Mouse (Mus musculus) fibroblast of lung, adult 2 months (primary cell): ENCODE measurements around the gene Dab1.

Experiments
- DNase-seq: peaks from one replicate; pipeline ENCODE4 v3.0.0-alpha.2; 2011; ENCODE audit warnings: low read depth

Dab1 gene

DNA sequence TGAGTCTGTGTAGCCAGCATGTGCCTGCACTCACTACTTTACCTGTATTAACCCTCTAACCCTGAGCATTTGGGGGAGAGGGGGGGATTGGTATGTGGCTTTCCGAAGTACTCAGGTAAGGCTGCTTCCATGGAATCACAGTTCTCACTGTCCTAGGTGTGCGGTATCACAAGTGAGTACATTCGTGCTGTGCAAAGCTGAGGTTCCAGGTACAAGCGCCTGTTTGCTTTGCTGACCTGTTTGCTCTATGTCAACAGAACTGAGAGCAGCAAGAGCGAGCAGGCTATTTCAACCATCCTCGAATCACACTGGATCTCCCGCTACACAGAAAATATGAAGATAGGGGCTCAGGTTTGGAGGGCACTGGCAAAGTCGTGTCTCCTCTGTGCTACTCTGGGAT, 1146.9 kb downstream of the Dab1 start, which contains the start of gene C8b:
Gene C8b (plus strand): TSS at position 253 of the 400 bp plus-strand sequence.
- DNase-seq: no peak

GRCm38 (mm10) chr4:104768190-104768589, 1149.0 kb downstream of the Dab1 start:
- no peak for DNase-seq

DNA sequence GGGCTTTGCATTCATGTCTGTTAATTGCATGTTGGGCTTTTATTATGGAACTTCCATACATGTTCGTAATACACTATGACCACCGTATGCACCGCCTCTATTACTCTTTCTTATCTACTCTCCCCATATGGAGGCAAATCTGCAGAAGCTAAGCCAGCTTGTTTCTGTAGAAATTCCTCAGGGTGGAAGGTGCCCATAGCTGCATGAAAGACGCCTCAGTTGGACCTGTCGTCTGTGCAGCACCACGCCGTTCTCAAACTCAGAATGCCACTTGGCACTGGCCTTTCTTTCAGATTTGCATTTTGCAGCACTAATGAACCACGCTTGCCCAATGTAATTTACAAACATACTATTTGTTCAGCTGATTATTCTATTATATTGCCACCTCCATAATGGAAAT, 1150.4 kb downstream of the Dab1 start:
- DNase-seq: no peak

DNA sequence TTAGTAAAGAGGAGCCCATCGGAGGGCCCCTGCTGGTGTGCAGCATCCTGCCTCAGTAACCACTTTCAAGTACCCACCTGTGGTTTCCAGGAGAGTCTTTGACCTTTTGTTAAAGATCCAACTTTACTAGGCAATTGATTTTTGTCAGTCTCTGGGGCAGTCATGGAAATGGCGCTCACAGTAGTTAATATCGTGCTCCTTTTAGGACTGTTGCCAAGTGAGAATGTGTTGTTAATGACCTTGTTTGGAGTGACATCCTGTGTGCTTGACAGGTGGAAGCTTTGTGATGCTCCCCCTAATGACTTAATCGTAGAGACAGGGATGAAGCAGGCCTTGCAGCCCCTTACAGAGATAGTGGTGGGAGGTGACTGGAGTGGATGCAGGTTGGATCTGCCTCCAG, 1151.2 kb downstream of the Dab1 start:
- no peak for DNase-seq

- no peak for DNase-seq
Measured at GRCm38 (mm10) chr4:104775601-104776000, 1156.4 kb downstream of the Dab1 start.

GRCm38 (mm10) chr4:104779460-104779859, 1160.3 kb downstream of the Dab1 start:
- DNase-seq: no peak

DNA sequence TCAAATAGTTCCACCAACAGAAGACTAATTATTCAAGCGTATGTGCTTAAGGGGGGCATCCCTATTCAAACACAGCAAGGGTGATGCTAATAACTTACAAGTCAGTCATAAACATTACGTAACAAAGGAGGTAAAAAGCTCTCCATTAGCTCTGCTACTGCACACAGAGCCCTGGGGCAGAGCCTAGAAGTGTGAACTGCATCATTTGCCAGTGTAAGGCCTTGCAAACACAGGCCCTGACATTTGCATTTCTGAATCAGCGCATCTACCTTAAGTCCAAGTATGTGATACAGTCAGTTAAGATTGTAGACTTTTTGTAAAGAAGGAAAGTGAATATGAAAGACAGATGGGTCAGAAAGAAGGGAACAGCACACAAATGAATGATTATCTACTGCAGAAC, 1162.3 kb downstream of the Dab1 start:
- no peak for DNase-seq

- DNase-seq: no peak
Measured at GRCm38 (mm10) chr4:104782346-104782745, 1163.2 kb downstream of the Dab1 start.

DNA sequence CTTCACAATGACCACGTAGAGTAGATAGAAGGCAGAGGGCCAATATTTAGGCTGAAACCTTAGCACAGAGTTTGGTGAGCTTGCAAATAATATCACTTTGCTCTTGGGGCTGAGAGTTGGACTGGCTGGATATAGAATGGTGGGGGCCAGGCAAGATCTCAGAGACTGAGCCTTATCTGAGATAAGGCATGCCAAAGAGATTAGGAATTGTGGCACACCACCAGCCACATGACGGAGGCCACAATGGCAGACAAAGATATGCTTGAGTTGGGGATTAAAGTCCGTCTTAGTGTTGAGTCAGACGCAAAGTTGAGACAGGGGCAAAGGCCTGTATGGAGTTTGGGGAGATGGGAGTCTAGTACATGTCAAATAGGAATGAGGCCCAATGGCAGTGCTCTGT, 1173.0 kb downstream of the Dab1 start:
- no peak for DNase-seq
